Mouse (Mus musculus): ENCODE data around the gene Acot6. TPM values are rescaled to one million over a fixed set of nuclear protein-coding genes. Genes with fewer than 3 reads are reported as not detected.
"Not testable (repeated sequence)": the region's sequence is repeated elsewhere in the genome, so short reads cannot be mapped to it uniquely, and the experiment has no call there.

The Acot6 gene
- 1 to 10 TPM; 1.7 to 3.3 TPM for total RNA-seq (2021)

DNA sequence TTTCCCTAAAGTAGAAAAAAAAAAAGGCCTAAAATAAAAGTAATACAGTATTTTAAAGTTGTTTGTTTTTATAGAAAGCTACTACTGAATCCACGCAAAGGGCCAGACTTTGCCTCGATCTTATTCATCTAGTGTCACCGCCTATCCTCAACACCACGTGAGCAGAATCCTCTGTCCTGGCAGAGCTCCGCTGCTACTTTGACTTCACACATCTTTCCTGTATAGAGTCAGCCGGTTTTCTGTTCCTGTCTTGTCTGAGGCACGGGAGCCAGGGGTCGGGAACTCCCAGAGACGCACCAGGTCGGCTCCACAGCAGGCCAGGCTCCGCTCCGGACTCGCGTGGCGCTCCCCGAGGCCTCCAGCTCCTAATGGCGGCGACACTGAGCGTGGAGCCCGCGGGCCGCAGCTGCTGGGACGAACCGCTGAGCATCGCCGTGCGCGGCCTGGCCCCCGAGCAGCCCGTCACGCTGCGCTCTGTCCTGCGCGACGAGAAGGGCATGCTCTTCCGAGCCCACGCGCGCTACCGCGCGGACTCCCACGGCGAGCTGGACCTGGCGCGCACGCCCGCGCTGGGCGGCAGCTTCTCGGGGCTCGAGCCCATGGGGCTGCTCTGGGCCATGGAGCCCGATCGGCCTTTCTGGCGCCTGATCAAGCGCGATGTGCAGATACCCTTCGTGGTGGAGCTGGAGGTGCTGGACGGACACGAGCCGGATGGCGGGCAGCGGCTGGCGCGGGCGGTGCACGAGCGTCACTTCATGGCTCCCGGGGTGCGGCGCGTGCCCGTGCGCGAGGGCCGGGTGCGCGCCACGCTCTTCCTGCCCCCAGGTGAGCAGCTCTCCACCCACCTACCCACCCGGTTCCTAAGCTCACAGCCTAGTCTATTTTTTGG is at the start of gene Acot6:
TSS of gene Acot6 (plus strand) at position 51 of the 889 bp plus-strand sequence.
- DNase-seq, result peak; percentile 43 to 53
- intact Hi-C loops (cut with DNase I), result not testable (repeated sequence)

DNA sequence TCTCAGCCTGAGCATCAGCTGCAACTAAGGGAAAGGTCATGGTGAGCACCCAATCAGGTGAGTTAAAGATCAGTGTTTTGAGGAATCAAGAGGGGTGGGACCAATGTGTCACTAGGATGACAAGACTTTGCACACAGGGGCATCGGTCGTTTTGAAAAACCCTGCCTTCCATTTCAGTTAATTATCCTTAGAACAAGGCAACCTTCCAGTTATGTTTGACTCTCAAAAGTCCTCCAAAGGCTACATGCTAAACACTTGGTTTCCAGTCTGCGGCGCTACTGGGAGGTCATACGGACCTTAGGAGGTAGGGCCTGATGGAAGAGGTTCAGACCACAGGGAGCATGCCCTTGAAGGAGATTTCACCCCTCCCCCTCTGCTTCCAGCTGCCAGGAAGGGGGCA is 49.7 kb upstream of the Acot6 start:
- intact Hi-C loops (cut with DNase I), result not testable (repeated sequence)

DNA sequence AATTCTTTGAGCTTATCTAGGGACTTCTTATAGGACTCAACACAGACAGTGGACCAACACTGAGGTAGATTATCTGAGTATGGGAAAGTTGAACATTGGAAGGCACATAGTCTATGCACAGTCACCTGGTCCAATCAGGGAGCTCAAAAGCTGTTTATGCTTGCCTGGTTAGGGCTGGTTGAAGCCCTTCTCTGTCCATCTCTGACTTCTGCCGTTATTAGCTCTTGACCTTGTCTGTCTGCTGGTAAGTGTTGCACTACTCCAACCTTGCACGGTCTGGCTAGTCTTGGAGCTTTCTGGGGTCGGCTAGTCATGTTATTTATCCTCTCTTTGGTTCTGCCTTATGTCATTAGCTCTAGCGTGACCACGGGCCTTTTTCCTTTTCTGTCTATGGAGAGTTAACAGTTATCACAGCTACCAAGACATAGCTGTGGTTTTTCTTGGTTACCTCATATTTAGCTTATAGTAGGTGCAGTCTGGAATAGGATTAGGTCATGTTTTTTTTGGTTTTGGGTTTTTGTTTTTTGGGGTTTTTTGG is 48.4 kb upstream of the Acot6 start, which contains the start of gene Acot3:
TSS of gene Acot3 (plus strand) at position 208 of the 538 bp plus-strand sequence.
- intact Hi-C loops (cut with DNase I), result loop anchor here (1.0 kb wide), 1 partner anchor 19 kb away; no protein-coding TSS in a partner anchor
- no peak for DNase-seq

More for the DNA sequence above, 49.7 kb upstream of the Acot6 start:
- not testable (repeated sequence) for DNase-seq

DNA sequence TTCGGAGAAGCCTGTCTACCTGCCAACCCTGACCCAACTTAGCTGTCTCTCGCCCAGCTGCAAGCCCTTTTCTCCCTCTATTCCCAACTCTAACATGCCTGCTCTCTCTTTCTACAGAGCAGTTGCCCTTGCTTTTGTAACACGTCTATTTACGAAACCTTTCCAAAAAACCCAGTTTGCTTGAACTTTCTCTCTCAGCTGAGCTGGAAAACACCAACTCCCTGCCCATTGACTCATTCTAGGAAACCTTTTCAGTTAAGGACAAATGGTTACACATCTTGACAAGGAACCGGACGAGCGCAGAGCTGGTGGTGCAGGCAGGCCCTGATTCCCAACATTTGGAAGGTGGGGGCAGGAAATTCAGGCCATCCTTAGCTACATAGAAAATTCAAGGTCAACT is 47.8 kb upstream of the Acot6 start:
- intact Hi-C loops (cut with DNase I), result loop anchor here (1.0 kb wide), 1 partner anchor 19 kb away; no protein-coding TSS in a partner anchor
- DNase-seq, result no peak

DNA sequence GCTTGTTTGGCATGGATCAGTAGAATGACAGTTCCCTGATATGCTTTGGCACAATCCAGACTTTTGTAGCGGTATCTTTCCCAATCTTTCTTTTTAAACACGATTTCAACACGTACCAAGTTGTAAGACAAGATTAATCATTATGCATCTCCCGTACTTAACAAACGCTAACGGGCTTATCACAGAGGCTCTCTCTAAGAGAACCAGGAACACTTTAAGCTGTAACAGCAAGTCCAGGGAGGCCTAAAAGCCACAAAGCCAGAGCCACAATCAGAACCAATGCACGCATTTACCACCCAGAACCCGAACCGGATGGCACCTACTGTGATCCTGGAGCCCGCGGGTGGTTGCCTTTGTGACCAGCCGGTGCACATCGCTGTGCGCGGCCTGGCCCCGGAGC is 47.3 kb upstream of the Acot6 start:
- no peak for DNase-seq
- intact Hi-C loops (cut with DNase I), result no loop called here

DNA sequence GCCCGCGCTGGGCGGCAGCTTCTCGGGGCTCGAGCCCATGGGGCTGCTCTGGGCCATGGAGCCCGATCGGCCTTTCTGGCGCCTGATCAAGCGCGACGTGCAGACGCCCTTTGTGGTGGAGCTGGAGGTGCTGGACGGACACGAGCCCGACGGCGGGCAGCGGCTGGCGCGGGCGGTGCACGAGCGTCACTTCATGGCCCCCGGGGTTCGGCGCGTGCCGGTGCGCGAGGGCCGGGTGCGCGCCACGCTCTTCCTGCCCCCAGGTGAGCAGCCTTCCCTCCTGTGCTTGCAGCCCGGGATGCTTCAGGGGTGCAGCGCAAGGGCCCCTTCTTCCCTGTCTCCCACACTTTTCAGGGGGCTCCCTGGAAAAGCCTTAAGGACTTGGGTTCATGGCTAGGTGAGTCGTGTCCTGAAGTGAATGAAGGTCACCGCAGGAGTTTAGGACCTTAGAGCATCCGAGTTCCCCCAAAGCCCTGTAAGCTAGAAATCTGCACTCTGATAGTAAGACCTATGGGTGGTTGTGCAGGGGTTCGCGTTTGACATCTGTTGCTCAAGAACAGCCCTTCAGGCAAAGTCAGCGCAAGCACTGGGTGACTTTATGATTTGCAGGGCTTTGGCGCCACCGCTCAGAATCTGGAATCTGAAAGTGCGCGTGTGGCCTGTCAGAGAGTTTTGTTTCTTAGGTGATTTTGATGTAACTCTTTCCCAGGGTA is 46.6 kb upstream of the Acot6 start:
- intact Hi-C loops (cut with DNase I), result no loop called here

DNA sequence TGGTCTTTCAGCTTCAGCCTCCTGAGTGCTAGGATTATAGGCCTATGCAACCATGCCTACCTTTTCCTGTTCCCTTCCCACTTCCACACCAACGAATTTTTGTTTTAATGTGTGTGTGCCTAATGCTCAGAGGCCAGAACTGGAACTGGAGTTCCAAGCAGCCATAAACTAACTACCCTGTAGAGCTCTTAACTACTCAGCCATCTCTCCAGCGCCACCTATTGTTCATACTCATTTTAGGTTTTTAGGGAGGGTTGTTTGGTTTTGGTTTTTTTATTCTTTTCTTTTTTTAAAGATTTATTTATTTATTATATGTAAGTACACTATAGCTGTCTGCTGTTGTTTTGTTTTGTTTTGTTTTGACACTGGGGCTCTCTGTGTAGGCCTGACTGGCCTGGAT is 39.5 kb upstream of the Acot6 start:
- no peak for DNase-seq
- intact Hi-C loops (cut with DNase I), result loop anchor here (1.0 to 10.0 kb wide), 2 partner anchors 89 to 346 kb away; no protein-coding TSS in a partner anchor

More for the DNA sequence above, 46.6 kb upstream of the Acot6 start:
- no peak for DNase-seq

DNA sequence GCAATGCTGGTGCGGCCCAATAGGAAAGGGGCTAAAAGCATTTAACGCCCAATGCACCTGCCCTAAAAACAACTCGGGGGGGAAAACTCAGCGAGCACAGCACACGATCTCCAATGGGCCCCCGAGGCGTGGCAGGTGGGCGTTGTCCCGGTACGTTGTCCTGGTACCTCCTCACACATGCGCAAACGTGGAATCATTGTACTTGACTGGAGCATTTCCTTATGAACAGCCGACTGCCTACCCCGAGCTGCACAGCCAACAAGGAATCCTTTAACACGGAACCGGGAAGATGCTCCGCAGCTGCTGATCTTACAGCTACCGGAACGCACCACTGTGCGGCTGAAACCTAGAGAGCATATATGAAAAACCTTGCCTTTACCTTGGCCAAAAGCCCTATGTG is 38.1 kb upstream of the Acot6 start:
- intact Hi-C loops (cut with DNase I), result loop anchor here (10.0 kb wide), 1 partner anchor 348 kb away; no protein-coding TSS in a partner anchor
- no peak for DNase-seq

DNA sequence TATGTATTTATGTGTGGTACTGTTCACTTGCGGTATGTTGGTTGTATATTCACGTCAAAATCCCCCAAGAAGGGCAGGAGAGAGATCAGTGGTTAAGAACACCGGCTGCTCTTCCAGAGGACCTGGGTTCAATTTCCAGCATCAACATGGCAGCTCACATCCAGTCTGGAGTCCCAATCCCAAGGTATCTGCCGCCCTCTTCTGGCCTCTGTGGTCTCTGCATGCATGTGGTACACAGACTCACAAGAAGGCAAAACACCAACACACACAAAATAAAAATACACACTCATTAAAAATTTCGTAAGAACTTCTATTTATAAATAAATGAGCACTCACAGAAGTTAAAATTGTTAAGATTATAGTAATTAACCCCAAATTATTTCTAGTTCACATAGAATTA is 37.2 kb upstream of the Acot6 start:
- no peak for DNase-seq
- intact Hi-C loops (cut with DNase I), result loop anchor here (10.0 kb wide), 1 partner anchor 348 kb away; no protein-coding TSS in a partner anchor

DNA sequence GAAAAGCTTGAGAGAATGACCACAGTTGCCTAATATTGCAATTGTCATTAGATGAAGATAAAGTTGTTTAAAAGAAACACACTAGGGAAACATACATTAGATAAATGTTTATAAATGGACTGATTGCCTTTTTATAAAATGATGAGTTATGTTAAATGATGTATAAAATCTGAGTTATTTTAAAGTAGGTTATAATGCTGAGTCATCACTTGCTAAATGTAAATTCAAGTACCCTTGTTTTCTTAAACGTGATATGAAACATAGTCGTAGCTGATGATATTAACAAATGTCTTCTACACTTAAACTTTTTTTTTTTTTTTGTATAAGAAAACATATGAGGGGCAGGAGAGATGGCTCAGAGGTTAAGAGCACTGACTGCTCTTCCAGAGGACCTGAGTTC is 36.6 kb upstream of the Acot6 start:
- no peak for DNase-seq
- intact Hi-C loops (cut with DNase I), result loop anchor here (10.0 kb wide), 1 partner anchor 349 kb away; no protein-coding TSS in a partner anchor

DNA sequence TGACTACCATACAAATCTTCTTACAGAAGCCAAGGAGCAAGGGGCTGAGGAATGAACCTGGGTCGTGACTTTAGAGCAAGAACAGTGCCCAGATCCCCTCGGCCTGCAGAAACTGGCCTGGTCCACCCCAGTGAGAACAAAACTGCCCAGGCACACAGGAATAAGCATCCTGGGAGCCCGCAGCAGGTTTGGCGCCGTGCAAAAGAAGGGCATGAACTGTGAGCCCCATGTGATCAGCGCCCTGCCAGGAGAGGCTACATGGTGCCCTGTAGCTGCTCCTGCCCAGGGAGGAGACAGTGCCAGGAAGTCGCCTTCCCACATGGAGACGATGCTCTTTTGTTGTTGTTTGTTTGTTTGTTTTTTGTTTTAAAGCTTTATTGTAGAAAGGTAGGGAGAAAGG is 35.8 kb upstream of the Acot6 start:
- no peak for DNase-seq
- intact Hi-C loops (cut with DNase I), result loop anchor here (10.0 kb wide), 1 partner anchor 350 kb away; no protein-coding TSS in a partner anchor

DNA sequence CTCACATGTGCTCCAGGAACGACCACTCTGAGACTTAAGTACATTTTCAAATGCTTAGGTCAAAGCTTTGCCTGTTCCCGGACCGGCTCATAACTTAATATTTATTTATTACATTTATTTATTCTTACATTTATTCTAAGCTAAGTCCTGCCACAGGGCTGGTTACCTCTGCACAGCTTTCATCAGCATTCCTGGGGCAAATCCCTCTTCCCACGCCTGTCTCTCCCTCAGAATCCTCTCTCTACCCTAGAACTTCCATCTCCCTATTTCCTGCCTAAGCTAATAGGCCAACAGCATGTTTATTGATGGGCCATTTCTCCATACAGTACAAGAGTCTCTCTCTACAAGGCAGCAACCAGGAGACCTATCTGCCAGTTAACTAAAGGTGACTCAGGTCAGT is 32.7 kb upstream of the Acot6 start:
- no peak for DNase-seq
- intact Hi-C loops (cut with DNase I), result loop anchor here (10.0 kb wide), 1 partner anchor 353 kb away; no protein-coding TSS in a partner anchor

DNA sequence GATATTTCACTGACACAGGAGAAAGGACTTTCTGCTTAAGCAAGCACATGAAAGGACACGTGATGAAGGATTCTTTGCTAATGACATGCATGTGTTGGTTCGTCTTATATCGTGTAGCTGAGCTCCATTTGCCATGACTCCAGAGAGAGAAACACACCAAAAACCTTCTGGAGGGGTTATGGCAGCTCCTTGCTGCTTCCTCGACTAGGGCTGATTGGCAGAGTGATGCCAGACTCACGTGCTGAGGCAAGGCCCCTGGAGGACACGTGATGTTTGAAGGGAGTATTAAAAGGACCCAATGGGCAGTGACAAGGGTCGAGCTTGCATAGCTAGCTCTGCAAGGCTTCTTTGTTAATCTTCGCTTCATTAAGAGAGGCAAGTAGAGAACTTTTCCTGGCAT is 32.2 kb upstream of the Acot6 start:
- intact Hi-C loops (cut with DNase I), result loop anchor here (10.0 kb wide), 1 partner anchor 353 kb away; no protein-coding TSS in a partner anchor
- DNase-seq, result no peak

DNA sequence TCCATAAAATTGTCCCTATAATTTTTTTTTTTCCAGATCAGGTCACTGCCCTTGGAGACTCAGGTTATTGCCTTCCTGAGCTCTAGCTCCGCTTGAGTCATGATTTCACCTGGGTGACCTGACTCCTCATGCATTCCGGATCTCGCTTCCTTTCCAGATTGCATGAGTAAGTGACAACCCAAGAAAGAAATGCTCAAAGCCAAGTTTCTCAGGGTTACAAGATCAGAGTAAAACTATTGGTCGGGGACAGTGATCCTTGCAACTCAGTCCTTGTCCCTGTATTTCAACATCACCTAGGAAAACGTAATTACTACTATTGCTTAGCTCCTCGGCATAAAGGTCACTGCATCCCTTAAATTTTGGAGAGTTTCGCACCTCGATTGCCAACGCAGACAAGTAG is 31.5 kb upstream of the Acot6 start, which contains the start of gene Acot5:
TSS of gene Acot5 (plus strand) at position 340 of the 400 bp plus-strand sequence.
- intact Hi-C loops (cut with DNase I), result loop anchor here (10.0 kb wide), 1 partner anchor 354 kb away; no protein-coding TSS in a partner anchor
- DNase-seq, result no peak

DNA sequence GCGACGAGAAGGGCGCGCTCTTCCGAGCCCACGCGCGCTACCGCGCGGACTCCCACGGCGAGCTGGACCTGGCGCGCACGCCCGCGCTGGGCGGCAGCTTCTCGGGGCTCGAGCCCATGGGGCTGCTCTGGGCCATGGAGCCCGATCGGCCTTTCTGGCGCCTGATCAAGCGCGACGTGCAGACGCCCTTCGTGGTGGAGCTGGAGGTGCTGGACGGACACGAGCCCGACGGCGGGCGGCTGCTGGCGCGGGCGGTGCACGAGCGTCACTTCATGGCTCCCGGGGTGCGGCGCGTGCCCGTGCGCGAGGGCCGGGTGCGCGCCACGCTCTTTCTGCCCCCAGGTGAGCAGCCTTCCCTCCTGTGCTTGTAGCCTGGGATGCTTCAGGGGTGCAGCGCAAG is 30.9 kb upstream of the Acot6 start:
- intact Hi-C loops (cut with DNase I), result loop anchor here (10.0 kb wide), 1 partner anchor 355 kb away; no protein-coding TSS in a partner anchor
- DNase-seq, result peak; percentile 23 to 40

DNA sequence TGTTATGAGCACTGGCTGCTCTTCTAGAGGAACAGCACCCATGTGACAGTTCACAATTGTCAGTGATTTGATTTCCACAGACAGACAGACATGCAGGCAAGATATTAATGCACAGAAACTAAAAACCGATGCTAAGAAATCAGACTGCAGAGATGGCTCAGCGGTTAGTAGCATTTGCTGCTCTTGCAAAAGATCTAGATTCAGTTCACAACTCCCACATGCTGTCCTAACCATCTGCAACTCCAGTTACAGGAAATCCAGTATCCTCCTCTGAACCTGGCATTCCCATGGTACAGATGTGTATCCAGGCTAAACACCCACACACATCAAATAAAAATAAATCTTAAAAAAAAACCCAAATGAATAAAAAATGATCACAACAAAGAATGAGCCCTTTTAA is 28.8 kb upstream of the Acot6 start:
- no peak for DNase-seq
- intact Hi-C loops (cut with DNase I), result no loop called here

DNA sequence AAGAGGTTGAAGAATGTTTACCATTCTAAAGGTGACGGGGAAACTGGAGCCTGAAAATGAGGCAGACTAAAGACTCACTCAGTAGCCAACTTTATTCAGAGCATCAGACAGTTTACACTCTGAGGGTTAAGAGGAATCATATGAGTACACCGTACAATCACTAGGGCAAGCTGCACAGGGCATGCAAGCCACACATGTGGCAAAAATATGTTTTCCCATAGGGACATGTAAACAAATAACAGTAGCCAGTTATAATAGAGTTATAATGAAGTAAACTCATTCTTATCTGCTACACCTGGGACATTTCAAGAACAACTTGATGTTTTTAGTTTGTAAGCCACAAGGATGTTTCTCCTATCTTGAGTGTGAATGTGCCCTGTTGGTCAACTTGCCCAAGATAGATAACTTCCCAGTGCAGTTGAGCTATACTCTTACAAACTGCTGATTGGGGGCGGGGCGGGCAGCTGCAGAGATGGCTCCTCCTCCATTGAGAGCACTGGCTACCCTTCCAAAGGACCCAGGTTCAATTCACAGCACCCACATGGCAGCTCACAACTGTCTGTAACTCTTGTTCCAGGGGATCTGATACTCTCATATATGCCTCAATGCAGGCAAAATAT is 23.0 kb upstream of the Acot6 start:
- intact Hi-C loops (cut with DNase I), result no loop called here

DNA sequence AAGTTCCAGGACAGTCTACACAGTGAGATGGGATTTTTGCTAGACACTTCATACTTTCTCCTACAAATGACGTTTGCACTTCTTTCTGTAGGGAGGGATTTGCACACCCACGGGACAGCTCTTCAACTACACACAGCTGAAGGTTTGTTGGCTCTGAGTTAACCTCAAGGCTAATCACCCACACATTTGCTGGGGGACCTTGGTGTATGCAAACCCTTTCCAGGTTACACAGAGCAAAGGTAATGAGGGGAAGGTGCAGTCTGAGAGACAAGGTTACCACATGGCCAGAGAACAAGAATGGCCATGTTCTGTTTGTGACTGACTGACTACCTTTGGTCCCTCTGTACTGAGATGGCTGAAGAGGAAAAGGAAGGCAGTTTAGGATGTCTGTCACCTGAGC is 16.6 kb upstream of the Acot6 start:
- intact Hi-C loops (cut with DNase I), result no loop called here
- no peak for DNase-seq

More for the DNA sequence above, 23.0 kb upstream of the Acot6 start:
- no peak for DNase-seq

DNA sequence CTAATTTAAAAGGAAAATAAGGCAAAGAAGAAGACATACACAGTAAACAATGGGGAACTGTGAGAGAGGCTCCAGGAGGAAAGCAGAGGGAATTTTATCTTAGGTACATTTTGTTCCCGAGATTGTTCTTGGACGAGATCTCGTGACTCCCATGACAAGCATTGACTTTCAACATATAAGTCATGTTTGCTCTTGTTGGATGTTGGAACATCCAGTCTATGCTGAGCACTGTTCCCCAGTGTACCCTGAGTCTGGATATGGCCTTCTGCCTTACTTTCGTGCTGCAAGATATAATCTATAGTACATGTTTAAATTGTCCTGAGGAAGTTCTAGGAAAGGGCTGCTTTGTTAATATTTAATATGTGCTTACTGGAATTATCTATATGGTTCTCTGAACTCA is 15.9 kb upstream of the Acot6 start:
- no peak for DNase-seq
- intact Hi-C loops (cut with DNase I), result no loop called here

DNA sequence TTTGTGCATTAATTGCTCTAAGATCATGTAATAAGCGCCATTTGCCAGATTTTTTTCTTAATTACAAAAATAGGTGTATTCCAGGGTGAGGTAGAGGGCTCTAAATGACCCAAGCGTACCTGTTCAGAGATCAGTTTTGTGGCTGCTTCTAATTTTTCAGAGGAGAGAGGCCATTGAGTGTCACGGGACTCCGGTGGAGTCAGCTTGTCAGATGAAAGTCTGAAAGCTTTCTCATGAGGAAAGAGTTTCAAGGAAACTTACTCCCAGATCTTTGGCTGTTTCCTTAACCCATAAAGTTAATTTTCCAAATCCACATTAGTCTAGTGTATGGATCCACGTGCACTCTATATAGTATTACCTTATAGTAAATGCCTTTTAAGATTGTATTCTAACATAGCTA is 5.8 kb upstream of the Acot6 start:
- DNase-seq; intact Hi-C loops (cut with DNase I): not testable (repeated sequence)

All from heart, postnatal 36 days (tissue).